In genomic region chr9:44086960-44087359, GRCm38 (mm10) we compare ENCODE assay signal across 11 mouse cellular contexts. TPM values are rescaled to one million over a fixed set of nuclear protein-coding genes. Genes with fewer than 3 reads are reported as not detected.
DNase-seq lines count a peak whose midpoint lies in the region; ATAC-seq lines count a peak whose summit lies in the region.
"Had no signal": no experiment of that assay in that cellular context is flagged by ENCODE, and none has a peak within 500 bp of the region (broad histone marks: within the 10 kb centered on the region; RNA-seq: fewer than 3 reads in every experiment).

No protein-coding gene starts in this region.

- peaks cover 73% of the 10 kb centered on the region for H3K4me1 ChIP-seq in heart, embryonic 12.5 days (replicated peaks)
- H3K4me1 ChIP-seq in brown adipose tissue, adult 24 weeks (ENCODE audit: control insufficient read depth, insufficient read depth, insufficient read length, low read length) = peaks cover 16% of the 10 kb centered on the region
- H3K4me1 ChIP-seq in heart, embryonic 14.5 days (ENCODE audit: control insufficient read depth in 2 of 2, insufficient read depth in 2 of 2, low read length in 2 of 2) = peaks cover 39 to 59% of the 10 kb centered on the region in 2 experiments

- DNase-seq in heart, postnatal 25 days (ENCODE audit: low spot score) = no peak
- peak; percentile 67 to 91 for DNase-seq in kidney, postnatal 25 days
- DNase-seq in adrenal gland, postnatal 25 days = no peak
- DNase-seq: gastrocnemius, postnatal 10 days; thymus, postnatal 25 days had no signal

- H3K36me3 ChIP-seq in heart, embryonic 12.5 days = peaks cover 24% of the 10 kb centered on the region
- H3K36me3 ChIP-seq in heart, embryonic 14.5 days (ENCODE audit: control insufficient read depth, insufficient read depth, low read length) = peaks cover 30% of the 10 kb centered on the region

- H3K9ac ChIP-seq in heart, embryonic 12.5 days = 0 out of 2 replicates have a peak overlapping the region, but pooled peaks have one; percentile 47
- peak overlapping the region; percentile 96 for H3K9ac ChIP-seq in heart, embryonic 14.5 days (ENCODE audit: low read length)
- H3K9ac ChIP-seq: liver, embryonic 15.5 days had no signal

- H3K9me3 ChIP-seq in heart, embryonic 12.5 days (replicated peaks) = no peaks in the 10 kb centered on the region
- H3K9me3 ChIP-seq in heart, embryonic 14.5 days (ENCODE audit: control insufficient read depth, low read length) = no peaks in the 10 kb centered on the region
- H3K9me3 ChIP-seq: liver, embryonic 15.5 days had no signal

- no peak for ATAC-seq in heart, embryonic 12.5 days (ENCODE audit: insufficient number of reproducible peaks, low FRiP score)
- no peak for ATAC-seq in heart, embryonic 14.5 days (ENCODE audit: insufficient number of reproducible peaks, insufficient read depth, low FRiP score, low read depth)
- ATAC-seq in megakaryocyte, adult 5-6 weeks (ENCODE audit: poor library complexity, severe bottlenecking) = no peak

- 35% methylated on average over 10 of the region's 10 CpGs for whole genome bisulfite sequencing in heart, embryonic 12.5 days
- 32% methylated on average over 10 of the region's 10 CpGs for WGBS in heart, embryonic 14.5 days

- H3K27ac ChIP-seq in heart, embryonic 12.5 days (ENCODE audit: poor library complexity, severe bottlenecking) = peak overlapping the region; percentile 88
- 0 out of 2 replicates have a peak overlapping the region, but pooled peaks have one; percentile 1 for H3K27ac ChIP-seq in brown adipose tissue, adult 24 weeks (replicated peaks; ENCODE audit: low read depth, low read length)
- H3K27ac ChIP-seq in heart, embryonic 14.5 days (replicated peaks in 1 of 2; ENCODE audit: control insufficient read depth in 1 of 2, insufficient read depth in 1 of 2, low read depth in 2 of 2, low read length in 2 of 2) = peak overlapping the region; percentile 86 to 94
- H3K27ac ChIP-seq: liver, embryonic 15.5 days had no signal

- intact Hi-C loops in heart, postnatal 25 days (cut with DNase I) = no loop called here

- H3K27me3 ChIP-seq in heart, embryonic 12.5 days (replicated peaks) = peaks cover 11% of the 10 kb centered on the region; the same call in 1 of the 2 replicates
- no peaks in the 10 kb centered on the region; the same call in 1 of the 2 replicates for H3K27me3 ChIP-seq in heart, embryonic 14.5 days (ENCODE audit: control insufficient read depth, insufficient read depth, low read length)

- H3K4me3 ChIP-seq in heart, embryonic 12.5 days = peak overlapping the region; percentile 73
- H3K4me3 ChIP-seq in brown adipose tissue, adult 24 weeks (ENCODE audit: insufficient read depth, low read depth, low read length) = no peak overlapping the region
- peak overlapping the region; percentile 31 to 75 for H3K4me3 ChIP-seq in heart, embryonic 14.5 days (ENCODE audit: control insufficient read depth in 1 of 2, insufficient read depth in 1 of 2, low read depth in 1 of 2, low read length in 2 of 2)
- H3K4me3 ChIP-seq: liver, embryonic 15.5 days had no signal

- H3K4me2 ChIP-seq in heart, embryonic 12.5 days = peak overlapping the region; percentile 96
- H3K4me2 ChIP-seq in heart, embryonic 14.5 days (ENCODE audit: low read length) = peak overlapping the region; percentile 96

RNA-seq across cellular contexts. Expression of gene Mfrp, which starts 14.6 kb away (rescaled TPM):
- polyA plus RNA-seq in heart, embryonic 12.5 days (2016; fragmentation: Nextera tagmentation; extraction: Ambion mirVana) = not detected in 2 replicates
- total RNA-seq in heart, postnatal 25 days (2021) = not detected
- not detected in 2 replicates for polyA plus RNA-seq in brown adipose tissue, adult 24 weeks (2012; ENCODE audit: insufficient read depth, insufficient read length, missing spikeins)
- polyA plus RNA-seq in heart, embryonic 14.5 days (2014; fragmentation: Nextera tagmentation; extraction: Ambion mirVana) = not detected in 2 replicates
- total RNA-seq in megakaryocyte, adult 5-6 weeks (2015) = not detected in 2 replicates
- total RNA-seq in megakaryocyte, adult 5-6 weeks (2017) = 0.24 TPM in 1 of 2 replicates, not detected in the other
- not detected in 2 replicates for total RNA-seq in adrenal gland, postnatal 25 days (2021)
- polyA plus RNA-seq: liver, embryonic 15.5 days had no signal

RNA-seq across cellular contexts. Expression of gene C1qtnf5, which starts 20.1 kb away (rescaled TPM):
- polyA plus RNA-seq in heart, embryonic 12.5 days (2016; fragmentation: Nextera tagmentation; extraction: Ambion mirVana) = 0.67 and 1.1 TPM in 2 replicates
- total RNA-seq in heart, postnatal 25 days (2021) = 10 to 100 TPM in 1 of 2 experiments, 1 to 10 TPM in 1; 9.7 to 10.9 TPM
- polyA plus RNA-seq in brown adipose tissue, adult 24 weeks (2012; ENCODE audit: insufficient read depth, insufficient read length, missing spikeins) = 3.6 and 3.7 TPM in 2 replicates
- polyA plus RNA-seq in heart, embryonic 14.5 days (2014; fragmentation: Nextera tagmentation; extraction: Ambion mirVana) = 2.3 and 2.7 TPM in 2 replicates
- 0.27 TPM in 1 of 2 replicates, not detected in the other for total RNA-seq in megakaryocyte, adult 5-6 weeks (2015)
- total RNA-seq in megakaryocyte, adult 5-6 weeks (2017) = 0.40 TPM in 1 of 2 replicates, not detected in the other
- total RNA-seq in adrenal gland, postnatal 25 days (2021) = 9.9 and 10.9 TPM in 2 replicates

RNA-seq across cellular contexts. Expression of gene Usp2, which starts 20.1 kb away (rescaled TPM):
- polyA plus RNA-seq in heart, embryonic 12.5 days (2016; fragmentation: Nextera tagmentation; extraction: Ambion mirVana) = 51.7 and 62.5 TPM in 2 replicates
- 100 to 1,000 TPM in 1 of 2 experiments, 10 to 100 TPM in 1; 77.7 to 191 TPM for total RNA-seq in heart, postnatal 25 days (2021)
- 7.2 and 11.1 TPM in 2 replicates for polyA plus RNA-seq in brown adipose tissue, adult 24 weeks (2012; ENCODE audit: insufficient read depth, insufficient read length, missing spikeins)
- polyA plus RNA-seq in heart, embryonic 14.5 days (2014; fragmentation: Nextera tagmentation; extraction: Ambion mirVana) = 73.5 and 80.7 TPM in 2 replicates
- total RNA-seq in megakaryocyte, adult 5-6 weeks (2015) = 1.3 and 4.5 TPM in 2 replicates
- total RNA-seq in megakaryocyte, adult 5-6 weeks (2017) = 1.1 and 1.3 TPM in 2 replicates
- total RNA-seq in adrenal gland, postnatal 25 days (2021) = 20.9 and 22.8 TPM in 2 replicates

RNA-seq across cellular contexts. Expression of gene Gm49380, which starts 26.3 kb away (rescaled TPM):
- polyA plus RNA-seq in heart, embryonic 12.5 days (2016; fragmentation: Nextera tagmentation; extraction: Ambion mirVana) = 0.20 TPM in 1 of 2 replicates, not detected in the other
- under 1 TPM in 1 of 2 experiments, not detected in 1; 0.11 TPM for total RNA-seq in heart, postnatal 25 days (2021)
- polyA plus RNA-seq in brown adipose tissue, adult 24 weeks (2012; ENCODE audit: insufficient read depth, insufficient read length, missing spikeins) = not detected in 2 replicates
- 0.07 and 0.08 TPM in 2 replicates for polyA plus RNA-seq in heart, embryonic 14.5 days (2014; fragmentation: Nextera tagmentation; extraction: Ambion mirVana)
- not detected in 2 replicates for total RNA-seq in megakaryocyte, adult 5-6 weeks (2015)
- not detected in 2 replicates for total RNA-seq in megakaryocyte, adult 5-6 weeks (2017)
- 0.82 and 1.5 TPM in 2 replicates for total RNA-seq in adrenal gland, postnatal 25 days (2021)
- polyA plus RNA-seq: liver, embryonic 15.5 days; spleen, adult 2 months had no signal

RNA-seq across cellular contexts. Expression of gene Rnf26, which starts 26.4 kb away (rescaled TPM):
- 48.4 and 51.3 TPM in 2 replicates for polyA plus RNA-seq in heart, embryonic 12.5 days (2016; fragmentation: Nextera tagmentation; extraction: Ambion mirVana)
- 1 to 10 TPM; 7.7 to 8.1 TPM for total RNA-seq in heart, postnatal 25 days (2021)
- polyA plus RNA-seq in brown adipose tissue, adult 24 weeks (2012; ENCODE audit: insufficient read depth, insufficient read length, missing spikeins) = 8.7 and 10.4 TPM in 2 replicates
- 30.4 and 32.9 TPM in 2 replicates for polyA plus RNA-seq in heart, embryonic 14.5 days (2014; fragmentation: Nextera tagmentation; extraction: Ambion mirVana)
- 35.9 and 36.7 TPM in 2 replicates for total RNA-seq in megakaryocyte, adult 5-6 weeks (2015)
- total RNA-seq in megakaryocyte, adult 5-6 weeks (2017) = 16.3 and 20.9 TPM in 2 replicates
- total RNA-seq in adrenal gland, postnatal 25 days (2021) = 30.3 and 36.4 TPM in 2 replicates

Comparison
In these comparisons a context has a peak if more than half of its experiments do, and no peak if none do; other contexts are left out.
1. H3K27ac ChIP-seq: peak in every context shown above with its lines; median percentile 90 in heart, embryonic 14.5 days; 88 in heart, embryonic 12.5 days; 1 in brown adipose tissue, adult 24 weeks.
2. DNase-seq: peak in kidney, postnatal 25 days (2 of 2); none in heart, postnatal 25 days (single experiment) and adrenal gland, postnatal 25 days (single experiment).